Mouse (Mus musculus) heart, adult 2 months (tissue): Measurements from ENCODE around the gene Tm9sf3.

ENCODE experiments used
- CTCF ChIP-seq: fragments of 200-600 bp; IDR thresholded peaks from 2 replicates; pipeline ENCODE4 v1.8.1; 2022; ENCODE audit warnings: antibody characterized with exemption, mild to moderate bottlenecking, moderate library complexity
- EP300 ChIP-seq: fragments of 200-500 bp; IDR thresholded peaks from 2 replicates; pipeline ENCODE4 v1.6.1; 2011; ENCODE audit warnings: low read depth, low read length, control low read depth; ENCODE audit not compliant: insufficient read depth
- POLR2A ChIP-seq: fragments of 200-500 bp; IDR thresholded peaks from 2 replicates; pipeline ENCODE4 v1.6.1; 2011; ENCODE audit warnings: mild to moderate bottlenecking, low read depth, low read length, control low read depth; ENCODE audit not compliant: insufficient read depth

DNA sequence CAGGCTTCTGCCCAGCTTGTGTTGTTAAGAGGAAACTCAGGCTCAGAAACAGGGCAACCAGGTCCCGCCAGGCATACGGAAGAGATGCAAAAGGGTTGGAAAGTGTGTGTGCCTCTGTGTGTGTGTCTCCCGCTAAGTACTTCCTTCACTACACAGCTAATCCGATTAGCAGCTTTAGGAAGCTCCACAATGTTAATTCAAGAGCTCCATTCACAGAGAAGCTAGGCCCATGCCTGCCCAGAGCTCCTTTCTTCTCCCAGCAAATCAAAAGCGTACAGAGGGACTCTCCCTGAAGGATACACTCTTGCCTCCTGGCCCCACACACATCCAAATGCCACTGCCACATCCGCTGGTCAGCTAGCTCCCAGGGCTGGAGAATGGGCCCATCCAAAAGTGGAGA is 86.5 kb downstream of the Tm9sf3 start:
- no peak for TF ChIP-seq EP300
- TF ChIP-seq CTCF = no peak
- no peak for TF ChIP-seq POLR2A
